Mouse (Mus musculus) kidney, adult 2 months (tissue): ENCODE measurements at regions not wholly inside any gene's neighbourhood (a gene's known extent, or its start where the extent isn't known, plus 50 kb on each side); places are given as distances from the start of the nearest gene placed in this dataset.

Experiments used
- DNase-seq: peaks from one replicate; pipeline ENCODE4 v3.0.0; 2021
- H3K27ac ChIP-seq: fragments of 200-500 bp; 2 replicates; pipeline ENCODE4 v1.5.1; 2012; ENCODE audit warnings: low read depth, low read length, control low read depth, inconsistent platforms; ENCODE audit not compliant: insufficient read depth
- H3K27me3 ChIP-seq: fragments of 200-500 bp; replicated peaks from 2 replicates; pipeline ENCODE4 v1.6.1; 2012; ENCODE audit warnings: mild to moderate bottlenecking, moderate library complexity, low read length, inconsistent platforms; ENCODE audit not compliant: control insufficient read depth, insufficient read depth
- H3K36me3 ChIP-seq: fragments of 200-500 bp; 2 replicates; pipeline ENCODE4 v1.6.1; 2012; ENCODE audit warnings: mild to moderate bottlenecking, moderate library complexity, low read length, inconsistent platforms; ENCODE audit not compliant: control insufficient read depth, insufficient read depth
- H3K4me1 ChIP-seq: fragments of 200-500 bp; 2 replicates; pipeline ENCODE4 v1.6.1; 2011; ENCODE audit warnings: low read length; ENCODE audit not compliant: control insufficient read depth, insufficient read depth
- H3K4me3 ChIP-seq: fragments of 200-500 bp; 2 replicates; pipeline ENCODE4 v1.5.1; 2011; ENCODE audit warnings: mild to moderate bottlenecking, low read depth, low read length, control low read depth; ENCODE audit not compliant: insufficient read depth
- CTCF ChIP-seq: fragments of 200-500 bp; conservative IDR thresholded peaks from 2 replicates; pipeline ENCODE4 v1.5.1; 2011; ENCODE audit warnings: low read depth, mild to moderate bottlenecking, control low read depth, low read length, moderate library complexity, mixed read lengths; ENCODE audit not compliant: insufficient read depth, insufficient read length
- POLR2A ChIP-seq: fragments of 200-500 bp; IDR thresholded peaks from one replicate; pipeline ENCODE4 v1.6.1; 2011; ENCODE audit warnings: low read depth, low read length, control low read depth
- WGBS: fragments of 180-500 bp; shearing (Covaris S2); methylation state at CpG from one replicate; pipeline ENCODE4 v1.1.7; 2018; 5-methylcytosine and 5-hydroxymethylcytosine counted together

GRCm38 (mm10) chr6:52420276-52420970 lies 107.1 kb downstream of the Evx1 start:
- DNase-seq: no peak
- no peak overlapping the region for H3K4me3 ChIP-seq
- TF ChIP-seq CTCF (no peak), POLR2A (no peak)
- H3K36me3 ChIP-seq: no peaks in the 10 kb centered on the region
- no peaks in the 10 kb centered on the region for H3K4me1 ChIP-seq
- WGBS: 77% methylated on average over 7 of the region's 7 CpGs
- H3K27ac ChIP-seq: no peak overlapping the region
- no peaks in the 10 kb centered on the region for H3K27me3 ChIP-seq

DNA sequence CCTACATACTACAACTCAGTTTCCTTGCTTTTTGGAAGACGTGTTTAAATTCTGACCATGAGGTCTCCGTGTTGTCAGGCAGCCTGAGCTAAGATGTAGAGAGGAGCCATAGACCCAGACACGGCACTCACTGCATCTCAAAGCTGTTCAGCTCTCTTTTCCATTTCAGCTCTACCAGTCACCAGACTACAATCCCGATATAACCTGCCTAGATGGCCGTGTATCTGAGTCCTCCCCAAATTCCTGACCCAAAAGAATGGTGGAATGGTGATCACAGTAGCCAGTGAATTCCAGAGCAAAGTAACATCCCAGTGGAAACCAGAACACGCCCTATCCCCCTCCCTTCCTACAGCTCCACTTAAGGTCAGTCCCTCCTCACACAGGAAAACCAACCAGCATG lies 108.5 kb downstream of the Evx1 start:
- Histone ChIP-seq H3K36me3 (no peaks in the 10 kb centered on the region), H3K27me3 (no peaks in the 10 kb centered on the region), H3K4me3 (no peak overlapping the region), H3K27ac (no peak overlapping the region), H3K4me1 (no peaks in the 10 kb centered on the region)
- 88% methylated on average over 6 of the region's 6 CpGs for WGBS
- no peak for DNase-seq
- no peak for TF ChIP-seq CTCF
- TF ChIP-seq POLR2A: no peak

- Histone ChIP-seq H3K27me3 (no peaks in the 10 kb centered on the region), H3K36me3 (no peaks in the 10 kb centered on the region), H3K27ac (no peak overlapping the region), H3K4me1 (no peaks in the 10 kb centered on the region), H3K4me3 (no peak overlapping the region)
- TF ChIP-seq POLR2A: no peak
- no peak for TF ChIP-seq CTCF
- WGBS: 91% methylated on average over 10 of the region's 10 CpGs
- DNase-seq: no peak
Observed at GRCm38 (mm10) chr6:52422686-52423085, 109.4 kb downstream of the Evx1 start.

- no peak overlapping the region for H3K27ac ChIP-seq
- 87% methylated on average over 7 of the region's 7 CpGs for WGBS
- no peaks in the 10 kb centered on the region for H3K4me1 ChIP-seq
- no peaks in the 10 kb centered on the region for H3K27me3 ChIP-seq
- DNase-seq: no peak
- no peak overlapping the region for H3K4me3 ChIP-seq
- TF ChIP-seq POLR2A (no peak), CTCF (no peak)
- H3K36me3 ChIP-seq: no peaks in the 10 kb centered on the region
Observed at GRCm38 (mm10) chr6:52423581-52424107, 110.3 kb downstream of the Evx1 start.

- no peaks in the 10 kb centered on the region for H3K36me3 ChIP-seq
- H3K27me3 ChIP-seq: no peaks in the 10 kb centered on the region
- H3K27ac ChIP-seq: no peak overlapping the region
- DNase-seq: no peak
- H3K4me1 ChIP-seq: no peaks in the 10 kb centered on the region
- no peak overlapping the region for H3K4me3 ChIP-seq
- 89% methylated on average over 5 of the region's 5 CpGs for WGBS
- TF ChIP-seq POLR2A: no peak
Observed at GRCm38 (mm10) chr6:52424440-52424839, 111.1 kb downstream of the Evx1 start.

- 97% methylated on average over 4 of the region's 4 CpGs for whole genome bisulfite sequencing
- DNase-seq: no peak
- Histone ChIP-seq H3K27ac (no peak overlapping the region), H3K4me1 (no peaks in the 10 kb centered on the region), H3K4me3 (no peak overlapping the region), H3K36me3 (no peaks in the 10 kb centered on the region), H3K27me3 (no peaks in the 10 kb centered on the region)
- TF ChIP-seq CTCF (no peak), POLR2A (no peak)
Observed at GRCm38 (mm10) chr6:52425082-52425481, 111.8 kb downstream of the Evx1 start.

GRCm38 (mm10) chr6:52428489-52429203 lies 115.3 kb downstream of the Evx1 start:
- no peak for DNase-seq
- H3K36me3 ChIP-seq: no peaks in the 10 kb centered on the region
- no peak overlapping the region for H3K4me3 ChIP-seq
- TF ChIP-seq POLR2A (no peak), CTCF (no peak)
- no peaks in the 10 kb centered on the region for H3K27me3 ChIP-seq
- 66% methylated on average over 11 of the region's 11 CpGs for WGBS
- H3K4me1 ChIP-seq: no peaks in the 10 kb centered on the region
- no peak overlapping the region for H3K27ac ChIP-seq
